Mouse (Mus musculus) T-helper 17 cell (primary cell): ENCODE results near the gene Rspo4.

Experiments
- in situ Hi-C, 2 experiments: fragments of 300-600 bp; cut with MboI, MseI; formaldehyde crosslinking; loops; 1 replicate in 1 of 2; 2 replicates in 1 of 2; pipeline ENCODE4 v1.15.1; 2025; ENCODE audit warnings: high pct_unique_total_duplicates in 2 of 2

Gene Rspo4

GRCm38 (mm10) chr2:151842648-151843226 is at the start of gene Rspo4:
TSS of gene Rspo4 (plus strand) at chr2:151842927.
- in situ Hi-C loops: no loop called here

- in situ Hi-C loops: loop anchor here in 1 of 2 experiments (10.0 kb wide), 1 partner anchor 401 kb away; no protein-coding TSS in a partner anchor
These were observed 27.1 kb upstream of the Rspo4 start for GRCm38 (mm10) chr2:151815586-151815985.

- in situ Hi-C loops: loop anchor here in 1 of 2 experiments (25.0 kb wide), 1 partner anchor 375 kb away; the partner anchor contains the start of genes 4921509C19Rik and Nsfl1c
These were observed 19.6 kb downstream of the Rspo4 start for GRCm38 (mm10) chr2:151862257-151862810.

- in situ Hi-C loops: loop anchor here in 1 of 2 experiments (25.0 kb wide), 1 partner anchor 378 kb away; the partner anchor contains the start of genes 4921509C19Rik and Nsfl1c
These were observed 22.2 kb downstream of the Rspo4 start for GRCm38 (mm10) chr2:151864941-151865340.

GRCm38 (mm10) chr2:151866487-151866886 is 23.8 kb downstream of the Rspo4 start:
- in situ Hi-C loops: loop anchor here in 1 of 2 experiments (25.0 kb wide), 1 partner anchor 379 kb away; the partner anchor contains the start of genes 4921509C19Rik and Nsfl1c

- in situ Hi-C loops: loop anchor here in 1 of 2 experiments (25.0 kb wide), 1 partner anchor 381 kb away; the partner anchor contains the start of genes 4921509C19Rik and Nsfl1c
These were observed 25.5 kb downstream of the Rspo4 start for GRCm38 (mm10) chr2:151868196-151868595.

GRCm38 (mm10) chr2:151874551-151874950 is 31.8 kb downstream of the Rspo4 start:
- in situ Hi-C loops: loop anchor here (10.0 to 25.0 kb wide), 2 partner anchors 387 to 490 kb away; partner anchors contain the start of genes 4921509C19Rik (in 1 of the 2) and Nsfl1c (in 1 of the 2)

- in situ Hi-C loops: loop anchor here in 1 of 2 experiments (10.0 kb wide), 1 partner anchor 489 kb away; no protein-coding TSS in a partner anchor
These were observed 33.3 kb downstream of the Rspo4 start for GRCm38 (mm10) chr2:151876012-151876485.

GRCm38 (mm10) chr2:151878645-151879044 is 35.9 kb downstream of the Rspo4 start:
- in situ Hi-C loops: loop anchor here in 1 of 2 experiments (10.0 kb wide), 1 partner anchor 486 kb away; no protein-coding TSS in a partner anchor

- in situ Hi-C loops: loop anchor here in 1 of 2 experiments (10.0 kb wide), 1 partner anchor 485 kb away; no protein-coding TSS in a partner anchor
These were observed 37.0 kb downstream of the Rspo4 start for GRCm38 (mm10) chr2:151879760-151880159.

GRCm38 (mm10) chr2:151891031-151891430 is 48.3 kb downstream of the Rspo4 start:
- in situ Hi-C loops: no loop called here

- in situ Hi-C loops: no loop called here
These were observed 50.5 kb downstream of the Rspo4 start for GRCm38 (mm10) chr2:151893122-151893774.

GRCm38 (mm10) chr2:151894209-151894980 is 51.7 kb downstream of the Rspo4 start:
- in situ Hi-C loops: no loop called here

GRCm38 (mm10) chr2:151895911-151896310 is 53.2 kb downstream of the Rspo4 start:
- in situ Hi-C loops: no loop called here

- in situ Hi-C loops: no loop called here
These were observed 55.4 kb downstream of the Rspo4 start for GRCm38 (mm10) chr2:151898106-151898505.

GRCm38 (mm10) chr2:151900845-151901244 is 58.1 kb downstream of the Rspo4 start:
- in situ Hi-C loops: no loop called here

- in situ Hi-C loops: no loop called here
These were observed 60.5 kb downstream of the Rspo4 start for GRCm38 (mm10) chr2:151903267-151903666.

GRCm38 (mm10) chr2:151903933-151904332 is 61.2 kb downstream of the Rspo4 start:
- in situ Hi-C loops: no loop called here

GRCm38 (mm10) chr2:151904636-151905035 is 61.9 kb downstream of the Rspo4 start:
- in situ Hi-C loops: no loop called here

- in situ Hi-C loops: no loop called here
These were observed 64.3 kb downstream of the Rspo4 start for GRCm38 (mm10) chr2:151907020-151907419.

GRCm38 (mm10) chr2:151909386-151909785 is 66.7 kb downstream of the Rspo4 start:
- in situ Hi-C loops: no loop called here
